17 mouse cellular contexts compared by ENCODE assay signal in the genomic region with DNA sequence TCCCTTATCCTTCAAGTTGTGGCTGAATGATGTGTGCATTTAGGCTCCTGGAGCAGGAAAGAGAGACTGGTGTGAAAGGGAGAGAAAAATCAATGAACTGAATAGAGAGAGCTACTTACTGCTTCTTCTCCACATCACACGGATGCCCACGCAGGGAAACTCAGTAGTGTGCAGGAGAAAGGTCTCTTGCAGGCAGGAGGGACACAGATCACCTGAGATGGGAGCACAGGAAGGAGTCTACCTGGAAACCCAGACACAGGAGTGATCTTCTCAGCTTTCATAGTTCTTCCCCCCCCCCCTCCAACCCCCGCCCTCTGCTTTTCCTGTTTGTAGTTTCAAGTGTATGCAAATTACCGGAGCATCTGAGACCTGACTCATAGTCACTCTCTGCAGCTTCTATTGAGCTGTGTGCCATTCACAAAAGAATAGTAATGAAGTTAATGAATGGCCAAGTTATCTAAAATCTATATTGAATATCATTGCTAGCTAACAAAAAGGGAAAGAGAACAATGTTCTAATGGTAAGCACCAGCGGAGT.
"Had no signal": no experiment of that assay in that cellular context is flagged by ENCODE, and none has a peak within 500 bp of the region (broad histone marks: within the 10 kb centered on the region; RNA-seq: fewer than 3 reads in every experiment).

No protein-coding gene starts in this region.

- ATAC-seq: midbrain, embryonic 15.5 days had no signal

- H3K36me3 ChIP-seq: limb, embryonic 10.5 days; limb, embryonic 13.5 days; liver, embryonic 13.5 days; midbrain, embryonic 12.5 days; midbrain, embryonic 15.5 days; neural tube, embryonic 12.5 days; neural tube, embryonic 15.5 days; stomach, embryonic 15.5 days had no signal

- DNase-seq: kidney, adult 9 months; kidney, postnatal 14 days; kidney, postnatal 4 days; liver; liver, embryonic 13.5 days; lung, adult 2 months; right cerebral cortex, postnatal 25 days; spleen, adult 18-20 months; thymus, postnatal 25 days had no signal

- H3K27me3 ChIP-seq: limb, embryonic 13.5 days; liver, embryonic 13.5 days; midbrain, embryonic 12.5 days; midbrain, embryonic 15.5 days; neural tube, embryonic 12.5 days; neural tube, embryonic 15.5 days; stomach, embryonic 15.5 days had no signal

- H3K9ac ChIP-seq: limb, embryonic 13.5 days; liver, embryonic 13.5 days; midbrain, embryonic 12.5 days; midbrain, embryonic 15.5 days; neural tube, embryonic 12.5 days; neural tube, embryonic 15.5 days; stomach, embryonic 15.5 days had no signal

- H3K4me3 ChIP-seq: limb, embryonic 10.5 days; limb, embryonic 13.5 days; liver, embryonic 13.5 days; midbrain, embryonic 12.5 days; midbrain, embryonic 15.5 days; neural tube, embryonic 12.5 days; neural tube, embryonic 15.5 days; stomach, embryonic 15.5 days had no signal

- H3K27ac ChIP-seq: limb, embryonic 10.5 days; limb, embryonic 13.5 days; liver, embryonic 13.5 days; macrophage; midbrain, embryonic 12.5 days; midbrain, embryonic 15.5 days; neural tube, embryonic 12.5 days; neural tube, embryonic 15.5 days; stomach, embryonic 15.5 days had no signal

- H3K4me2 ChIP-seq: limb, embryonic 13.5 days; liver, embryonic 13.5 days; midbrain, embryonic 12.5 days; midbrain, embryonic 15.5 days; neural tube, embryonic 12.5 days; neural tube, embryonic 15.5 days; stomach, embryonic 15.5 days had no signal

- H3K9me3 ChIP-seq: limb, embryonic 10.5 days; limb, embryonic 13.5 days; liver, embryonic 13.5 days; midbrain, embryonic 12.5 days; midbrain, embryonic 15.5 days; neural tube, embryonic 12.5 days; neural tube, embryonic 15.5 days; stomach, embryonic 15.5 days had no signal

- H3K4me1 ChIP-seq: limb, embryonic 13.5 days; midbrain, embryonic 12.5 days; midbrain, embryonic 15.5 days; neural tube, embryonic 15.5 days had no signal
